Mouse (Mus musculus): ENCODE data around the gene Fut11. TPM values are rescaled to one million over a fixed set of nuclear protein-coding genes. Genes with fewer than 3 reads are reported as not detected.

The Fut11 gene
- polyA plus RNA-seq (2012; rRNA removed): 19.7 and 22.7 TPM in 2 replicates

GRCm38 (mm10) chr14:20694884-20695760 is at the start of gene Fut11:
Fut11 (plus strand) TSS chr14:20694968.

DNA sequence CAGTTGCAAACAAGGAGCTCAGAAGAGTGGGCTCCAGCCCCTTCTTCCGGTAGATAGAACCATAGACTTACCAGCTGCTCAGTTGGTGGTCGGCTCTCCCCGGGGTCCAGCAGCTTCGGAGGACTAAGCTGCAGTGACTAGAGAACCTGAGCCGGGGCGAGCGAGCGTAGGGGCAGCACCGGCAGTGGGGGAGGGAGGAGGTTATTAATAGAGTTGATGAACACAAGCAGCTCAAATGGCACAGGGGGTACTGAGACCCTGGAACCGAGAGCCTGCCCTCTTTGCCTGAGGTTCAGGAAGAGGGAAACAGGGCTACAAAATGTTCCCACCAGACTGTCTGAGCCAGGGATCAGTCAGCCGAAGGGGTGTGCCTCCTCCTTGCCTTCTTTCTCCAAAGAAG is 38.4 kb upstream of the Fut11 start, which contains the start of gene Myoz1:
Gene Myoz1 (minus strand): TSS at position 180 of the 400 bp plus-strand sequence.

DNA sequence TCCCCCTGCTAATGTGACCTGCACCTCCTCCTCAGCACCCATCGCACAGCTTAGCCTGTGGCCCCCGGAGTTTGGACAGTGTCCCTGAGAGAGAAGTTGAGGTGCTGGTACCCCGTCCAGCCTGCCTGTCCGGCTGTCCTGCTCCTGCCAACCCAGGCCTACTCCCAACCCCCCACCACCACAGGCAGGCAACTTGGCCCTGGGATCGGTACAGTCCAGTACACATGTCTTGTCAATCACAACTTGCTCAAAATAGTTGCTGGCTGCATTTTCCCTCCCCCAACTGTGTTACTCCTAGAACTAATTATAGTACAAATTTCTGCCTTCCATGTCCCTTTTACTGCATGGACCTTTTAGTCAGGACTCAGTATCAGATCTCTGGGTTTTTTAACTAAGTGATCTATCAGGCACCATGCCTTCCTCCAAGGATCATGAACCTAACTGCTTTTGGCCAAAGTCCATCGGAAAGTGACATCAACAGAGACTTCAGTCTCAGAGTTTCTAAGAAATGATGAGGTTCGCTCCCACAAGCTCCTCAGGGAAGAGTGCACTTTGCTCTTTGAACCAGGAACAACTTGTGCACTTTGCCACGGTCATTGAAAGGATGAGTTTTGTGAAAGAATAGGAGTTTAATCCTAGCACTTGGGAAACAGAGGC is 26.5 kb upstream of the Fut11 start, which contains the start of gene Synpo2l:
Gene Synpo2l (minus strand): TSS at position 201 of the 657 bp plus-strand sequence.

DNA sequence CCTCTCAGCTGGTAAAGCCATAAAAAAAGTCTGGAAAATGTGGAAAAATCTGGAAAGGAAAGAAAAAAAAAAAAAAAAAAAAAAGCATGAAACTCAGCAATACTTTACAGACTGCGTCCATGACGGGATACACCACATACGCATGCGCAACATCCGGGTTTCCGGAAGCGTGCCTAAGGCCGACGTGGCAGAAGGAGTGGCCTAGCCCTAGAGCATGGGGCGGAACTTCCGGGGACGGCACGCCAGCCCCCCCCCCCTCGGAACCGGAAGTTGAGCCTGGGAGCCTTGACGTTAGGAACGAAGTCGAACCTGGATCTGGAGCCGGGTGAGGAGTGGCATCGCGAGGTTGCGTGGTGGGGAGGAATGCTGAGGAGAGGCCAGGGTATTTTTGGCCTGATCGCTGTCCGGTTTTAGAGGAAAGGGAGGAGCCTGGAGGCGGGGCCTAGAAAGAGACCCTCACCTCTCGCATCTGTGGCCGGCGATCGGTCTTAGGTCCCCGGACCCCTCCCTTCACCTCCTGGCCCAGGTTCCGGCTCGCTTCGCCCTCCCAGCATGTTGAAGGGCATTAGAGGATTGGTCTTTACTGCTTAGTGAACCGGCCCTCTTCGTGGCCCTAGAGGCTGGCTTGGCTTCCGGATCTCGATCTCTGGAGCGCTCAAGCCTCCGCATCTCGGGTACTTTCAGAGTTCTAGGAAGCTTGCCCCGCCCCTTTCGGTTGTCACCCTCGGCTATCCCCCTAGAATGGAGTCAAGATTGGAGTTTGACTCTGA is 20.5 kb upstream of the Fut11 start, which contains the start of gene Sec24c:
Gene Sec24c (plus strand): TSS at position 245 of the 770 bp plus-strand sequence.

DNA sequence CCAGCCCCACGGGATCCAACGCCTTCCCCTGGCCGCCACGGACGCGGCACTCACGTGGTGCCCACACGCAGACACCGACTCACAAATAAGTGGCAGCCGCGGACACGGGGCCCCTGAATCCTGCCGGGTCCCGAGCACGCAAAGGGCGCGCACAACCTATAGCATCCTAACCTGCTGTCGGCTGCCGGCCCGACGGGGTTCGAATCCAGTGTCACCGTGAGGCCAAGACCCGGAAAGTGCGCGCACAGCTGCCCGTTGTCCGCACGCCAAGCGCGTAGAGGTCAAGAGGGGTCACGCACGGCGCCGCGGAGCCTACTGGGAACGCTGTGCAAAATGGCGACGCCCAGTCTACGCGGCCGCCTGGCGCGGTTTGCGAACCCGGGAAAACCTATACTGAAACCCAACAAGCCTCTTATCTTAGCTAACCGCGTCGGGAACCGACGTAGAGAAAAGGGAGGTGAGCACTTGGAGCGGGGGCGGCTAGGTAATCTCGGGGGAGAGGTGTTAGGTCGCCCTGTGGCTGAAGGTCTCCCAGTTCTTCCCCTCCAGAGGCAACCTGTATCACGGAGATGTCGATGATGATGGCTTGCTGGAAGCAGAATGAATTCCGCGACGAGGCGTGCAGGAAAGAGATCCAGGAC is 8.1 kb downstream of the Fut11 start, which contains the start of gene Chchd1:
Gene Chchd1 (plus strand): TSS at position 266 of the 641 bp plus-strand sequence.

DNA sequence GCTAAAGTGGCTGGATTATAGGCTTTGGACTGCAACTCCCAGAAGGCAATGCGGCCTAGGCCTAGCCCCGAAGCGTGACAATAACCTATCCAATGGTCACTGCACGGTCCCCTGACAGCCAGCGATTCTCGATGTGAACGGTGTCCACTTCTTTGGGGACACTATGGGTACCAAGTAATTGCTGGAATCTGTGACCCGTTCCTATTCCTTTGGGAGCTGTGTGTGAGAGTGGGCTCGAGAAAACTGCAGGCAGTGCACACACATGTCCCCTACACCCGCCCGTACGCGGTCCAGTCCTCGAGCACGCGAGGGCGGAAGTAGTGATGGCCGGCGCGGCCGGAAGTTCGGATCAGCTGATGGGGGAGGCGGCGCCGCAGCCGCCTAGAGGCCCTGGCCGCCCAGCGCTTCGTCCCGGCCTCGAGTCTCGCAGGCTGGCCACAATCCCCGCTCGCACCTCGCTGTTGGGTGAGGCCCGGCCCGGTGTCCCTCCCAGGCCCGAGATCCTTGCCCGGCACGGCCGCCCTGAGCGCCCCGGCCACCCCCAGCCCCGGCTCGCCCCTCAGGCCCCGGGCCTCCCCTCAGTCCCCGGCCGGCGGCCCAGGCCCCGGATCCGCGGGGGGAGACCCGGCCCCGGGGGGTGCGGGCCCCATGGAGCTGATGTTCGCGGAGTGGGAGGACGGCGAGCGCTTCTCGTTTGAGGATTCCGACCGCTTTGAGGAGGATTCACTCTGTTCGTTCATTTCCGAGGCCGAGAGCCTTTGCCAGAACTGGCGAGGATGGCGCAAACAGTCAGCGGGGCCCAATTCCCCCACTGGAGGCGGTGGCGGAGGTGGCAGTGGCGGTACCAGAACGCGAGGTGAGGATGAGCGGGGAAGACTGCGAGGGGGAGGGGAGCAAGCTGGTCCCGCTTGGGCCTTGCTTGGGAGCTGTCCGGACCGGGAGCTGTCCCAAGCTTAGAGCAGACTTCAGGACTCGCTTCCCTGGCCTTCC is 12.7 kb downstream of the Fut11 start, which contains the start of gene Zswim8:
Gene Zswim8 (plus strand): TSS at position 352 of the 990 bp plus-strand sequence.

GRCm38 (mm10) chr14:20733952-20734774 is 39.4 kb downstream of the Fut11 start, which contains the start of gene Ndst2:
Ndst2 (minus strand) TSS chr14:20734562.

Other genes with a start within 250 kb of the Fut11 start
- gene Cfap70, start 242.7 kb upstream of the Fut11 start, polyA plus RNA-seq (2012; rRNA removed): 0.69 and 1.2 TPM in 2 replicates
- 19.0 and 28.1 TPM in 2 replicates for gene Anxa7, start 214.8 kb upstream of the Fut11 start, polyA plus RNA-seq (2012; rRNA removed)
- 2.2 and 2.3 TPM in 2 replicates for gene Mss51, start 198.1 kb upstream of the Fut11 start, polyA plus RNA-seq (2012; rRNA removed)
- 116 and 117 TPM in 2 replicates for gene Ppp3cb, start 148.4 kb upstream of the Fut11 start, polyA plus RNA-seq (2012; rRNA removed)
- gene Usp54, start 53.9 kb upstream of the Fut11 start, polyA plus RNA-seq (2012; rRNA removed): 23.8 and 24.3 TPM in 2 replicates
- gene Myoz1, start 38.4 kb upstream of the Fut11 start, polyA plus RNA-seq (2012; rRNA removed): 0.07 and 1.5 TPM in 2 replicates
- gene Synpo2l, start 26.6 kb upstream of the Fut11 start, polyA plus RNA-seq (2012; rRNA removed): 0.11 and 4.0 TPM in 2 replicates
- 140 and 144 TPM in 2 replicates for gene Sec24c, start 20.7 kb upstream of the Fut11 start, polyA plus RNA-seq (2012; rRNA removed)
- gene Chchd1, start 8.0 kb downstream of the Fut11 start, polyA plus RNA-seq (2012; rRNA removed): 145 and 169 TPM in 2 replicates
- gene Zswim8, start 12.6 kb downstream of the Fut11 start, polyA plus RNA-seq (2012; rRNA removed): 191 and 210 TPM in 2 replicates
- 30.9 and 40.8 TPM in 2 replicates for gene Ndst2, start 39.6 kb downstream of the Fut11 start, polyA plus RNA-seq (2012; rRNA removed)
- gene Camk2g, start 99.1 kb downstream of the Fut11 start, polyA plus RNA-seq (2012; rRNA removed): 80.1 and 82.1 TPM in 2 replicates
- 2.2 and 3.1 TPM in 2 replicates for gene Plau, start 141.7 kb downstream of the Fut11 start, polyA plus RNA-seq (2012; rRNA removed)
- gene Vcl, start 234.4 kb downstream of the Fut11 start, polyA plus RNA-seq (2012; rRNA removed): 21.6 and 28.8 TPM in 2 replicates

All from central nervous system, embryonic 14 days (tissue).